Mouse (Mus musculus): Measurements from ENCODE around the gene Zmat5.

GRCm38 (mm10) chr11:4683516-4683915 lies 21.0 kb upstream of the Zmat5 start:
- no peak for TF ChIP-seq CTCF (IDR thresholded peaks at IDR 0.05; ENCODE audit: borderline replicate concordance, extremely low read depth, insufficient read depth, insufficient read length)
- TF ChIP-seq POLR2A (IDR thresholded peaks at IDR 0.05; ENCODE audit: borderline replicate concordance, extremely low read depth, insufficient read depth, insufficient read length, poor library complexity, severe bottlenecking): no peak

Measured in brain, embryonic 14.5 days (tissue).